Mouse (Mus musculus): ENCODE results near the gene Akap7. TPM values are rescaled to one million over a fixed set of nuclear protein-coding genes. Genes with fewer than 3 reads are reported as not detected.
"Not testable (repeated sequence)": the region's sequence is repeated elsewhere in the genome, so short reads cannot be mapped to it uniquely, and the experiment has no call there.

Akap7 gene
- polyA plus RNA-seq, 1 experiment, result 2.6 TPM

GRCm38 (mm10) chr10:25174872-25175271 is 132.8 kb downstream of the Akap7 start:
- peaks cover 12% of the 10 kb centered on the region for H3K36me3 ChIP-seq (ENCODE audit: control insufficient read depth)
- no peak overlapping the region for H3K4me3 ChIP-seq (replicated peaks)
- H3K27me3 ChIP-seq (ENCODE audit: control insufficient read depth), result no peaks in the 10 kb centered on the region
- H3K4me1 ChIP-seq (ENCODE audit: control insufficient read depth), result no peaks in the 10 kb centered on the region
- TF ChIP-seq GATA1 (IDR thresholded peaks at IDR 0.05; ENCODE audit: low read length), result no peak
- no peak for TF ChIP-seq TAL1 (IDR thresholded peaks at IDR 0.05; ENCODE audit: low read length)
- H3K9me3 ChIP-seq (ENCODE audit: control insufficient read depth, low read length), result no peaks in the 10 kb centered on the region

GRCm38 (mm10) chr10:25167365-25168194 is 140.1 kb downstream of the Akap7 start:
- Histone ChIP-seq H3K4me1 (ENCODE audit: control insufficient read depth) (no peaks in the 10 kb centered on the region), H3K4me3 (replicated peaks) (no peak overlapping the region), H3K9me3 (ENCODE audit: control insufficient read depth, low read length) (no peaks in the 10 kb centered on the region), H3K27me3 (ENCODE audit: control insufficient read depth) (no peaks in the 10 kb centered on the region), H3K36me3 (ENCODE audit: control insufficient read depth) (peaks cover 29% of the 10 kb centered on the region)
- TF ChIP-seq TAL1 (IDR thresholded peaks at IDR 0.05; ENCODE audit: low read length), result no peak
- TF ChIP-seq GATA1 (IDR thresholded peaks at IDR 0.05; ENCODE audit: low read length), result no peak

- peaks cover 11% of the 10 kb centered on the region for H3K4me1 ChIP-seq (ENCODE audit: control insufficient read depth)
- not testable (repeated sequence) for H3K4me3 ChIP-seq (replicated peaks); H3K36me3 ChIP-seq (ENCODE audit: control insufficient read depth); H3K9me3 ChIP-seq (ENCODE audit: control insufficient read depth, low read length); H3K27me3 ChIP-seq (ENCODE audit: control insufficient read depth)
These were observed 144.2 kb downstream of the Akap7 start for GRCm38 (mm10) chr10:25163510-25163909.

- Histone ChIP-seq H3K9me3 (ENCODE audit: control insufficient read depth, low read length) (no peaks in the 10 kb centered on the region), H3K36me3 (ENCODE audit: control insufficient read depth) (no peaks in the 10 kb centered on the region), H3K4me3 (replicated peaks) (no peak overlapping the region), H3K4me1 (ENCODE audit: control insufficient read depth) (peaks cover 11% of the 10 kb centered on the region), H3K27me3 (ENCODE audit: control insufficient read depth) (no peaks in the 10 kb centered on the region)
- no peak for TF ChIP-seq GATA1 (IDR thresholded peaks at IDR 0.05; ENCODE audit: low read length)
- no peak for TF ChIP-seq TAL1 (IDR thresholded peaks at IDR 0.05; ENCODE audit: low read length)
These were observed 146.0 kb downstream of the Akap7 start for GRCm38 (mm10) chr10:25161701-25162100.

- H3K27me3 ChIP-seq (ENCODE audit: control insufficient read depth), result no peaks in the 10 kb centered on the region
- H3K4me3 ChIP-seq (replicated peaks), result no peak overlapping the region
- no peaks in the 10 kb centered on the region for H3K36me3 ChIP-seq (ENCODE audit: control insufficient read depth)
- H3K9me3 ChIP-seq (ENCODE audit: control insufficient read depth, low read length), result no peaks in the 10 kb centered on the region
- H3K4me1 ChIP-seq (ENCODE audit: control insufficient read depth), result peaks cover 11% of the 10 kb centered on the region
- TF ChIP-seq GATA1 (IDR thresholded peaks at IDR 0.05; ENCODE audit: low read length) (no peak), TAL1 (IDR thresholded peaks at IDR 0.05; ENCODE audit: low read length) (no peak)
These were observed 149.0 kb downstream of the Akap7 start for GRCm38 (mm10) chr10:25158651-25159050.

GRCm38 (mm10) chr10:25157339-25157738 is 150.3 kb downstream of the Akap7 start:
- Histone ChIP-seq H3K36me3 (ENCODE audit: control insufficient read depth) (no peaks in the 10 kb centered on the region), H3K9me3 (ENCODE audit: control insufficient read depth, low read length) (no peaks in the 10 kb centered on the region), H3K4me1 (ENCODE audit: control insufficient read depth) (peaks cover 11% of the 10 kb centered on the region), H3K27me3 (ENCODE audit: control insufficient read depth) (no peaks in the 10 kb centered on the region), H3K4me3 (replicated peaks) (no peak overlapping the region)
- TF ChIP-seq GATA1 (IDR thresholded peaks at IDR 0.05; ENCODE audit: low read length) (no peak), TAL1 (IDR thresholded peaks at IDR 0.05; ENCODE audit: low read length) (no peak)

GRCm38 (mm10) chr10:25154225-25154624 is 153.4 kb downstream of the Akap7 start:
- Histone ChIP-seq H3K27me3 (ENCODE audit: control insufficient read depth) (no peaks in the 10 kb centered on the region), H3K4me1 (ENCODE audit: control insufficient read depth) (no peaks in the 10 kb centered on the region), H3K4me3 (replicated peaks) (no peak overlapping the region), H3K36me3 (ENCODE audit: control insufficient read depth) (no peaks in the 10 kb centered on the region), H3K9me3 (ENCODE audit: control insufficient read depth, low read length) (no peaks in the 10 kb centered on the region)
- no peak for TF ChIP-seq TAL1 (IDR thresholded peaks at IDR 0.05; ENCODE audit: low read length)

GRCm38 (mm10) chr10:25151172-25151800 is 156.4 kb downstream of the Akap7 start:
- Histone ChIP-seq H3K4me3 (replicated peaks) (no peak overlapping the region), H3K4me1 (ENCODE audit: control insufficient read depth) (no peaks in the 10 kb centered on the region), H3K27me3 (ENCODE audit: control insufficient read depth) (no peaks in the 10 kb centered on the region), H3K36me3 (ENCODE audit: control insufficient read depth) (no peaks in the 10 kb centered on the region), H3K9me3 (ENCODE audit: control insufficient read depth, low read length) (no peaks in the 10 kb centered on the region)
- no peak for TF ChIP-seq TAL1 (IDR thresholded peaks at IDR 0.05; ENCODE audit: low read length)
- no peak for TF ChIP-seq GATA1 (IDR thresholded peaks at IDR 0.05; ENCODE audit: low read length)

GRCm38 (mm10) chr10:25145851-25146250 is 161.8 kb downstream of the Akap7 start:
- Histone ChIP-seq H3K9me3 (ENCODE audit: control insufficient read depth, low read length) (no peaks in the 10 kb centered on the region), H3K36me3 (ENCODE audit: control insufficient read depth) (no peaks in the 10 kb centered on the region), H3K27me3 (ENCODE audit: control insufficient read depth) (no peaks in the 10 kb centered on the region), H3K4me3 (replicated peaks) (no peak overlapping the region), H3K4me1 (ENCODE audit: control insufficient read depth) (peaks cover 10% of the 10 kb centered on the region)
- TF ChIP-seq GATA1 (IDR thresholded peaks at IDR 0.05; ENCODE audit: low read length) (no peak), TAL1 (IDR thresholded peaks at IDR 0.05; ENCODE audit: low read length) (no peak)

All from erythroblast, embryonic 14.5 days (primary cell).